Mouse (Mus musculus): ENCODE measurements around the gene Chst11. TPM values are rescaled to one million over a fixed set of nuclear protein-coding genes. Genes with fewer than 3 reads are reported as not detected.

Chst11 gene
- polyA plus RNA-seq (2012; rRNA removed): 2.6 and 2.7 TPM in 2 replicates

GRCm38 (mm10) chr10:82984950-82985699 lies at the start of gene Chst11:
Gene Chst11, plus strand, starts transcription at chr10:82985498.

Other genes starting within 250 kb of the Chst11 start
- gene Nfyb, start 221.4 kb upstream of the Chst11 start, polyA plus RNA-seq (2012; rRNA removed): 2.0 and 3.1 TPM in 2 replicates
- gene Txnrd1, start 151.5 kb upstream of the Chst11 start, polyA plus RNA-seq (2012; rRNA removed): 22.9 and 33.3 TPM in 2 replicates
- 0.23 TPM in 1 of 2 replicates, not detected in the other for gene Eid3, start 118.9 kb upstream of the Chst11 start, polyA plus RNA-seq (2012; rRNA removed)

Data from stomach, adult 2 months (tissue).